Mouse (Mus musculus) adrenal gland, postnatal 10 days (tissue): ENCODE data around the gene Klf11. TPM values are rescaled to one million over a fixed set of nuclear protein-coding genes. Genes with fewer than 3 reads are reported as not detected.
"Not testable (repeated sequence)": the region's sequence is repeated elsewhere in the genome, so short reads cannot be mapped to it uniquely, and the experiment has no call there.

Source experiments
- DNase-seq: peaks from one replicate; pipeline ENCODE4 v3.0.0; 2021; ENCODE audit warnings: mixed read lengths
- total RNA-seq, 2 experiments: library from RNA; stranded (reverse); gene quantifications; 2 replicates each; pipeline ENCODE4 v1.2.3; 2021

Klf11 gene
- total RNA-seq, 2 experiments from 2014 or later: 20.5 to 21.4 TPM

- DNase-seq: no peak
Measured at GRCm38 (mm10) chr12:24654065-24654862, 3.2 kb downstream of the Klf11 start.

GRCm38 (mm10) chr12:24656436-24656835 lies 5.4 kb downstream of the Klf11 start:
- no peak for DNase-seq

GRCm38 (mm10) chr12:24658998-24659397 lies 7.9 kb downstream of the Klf11 start:
- DNase-seq: no peak

DNA sequence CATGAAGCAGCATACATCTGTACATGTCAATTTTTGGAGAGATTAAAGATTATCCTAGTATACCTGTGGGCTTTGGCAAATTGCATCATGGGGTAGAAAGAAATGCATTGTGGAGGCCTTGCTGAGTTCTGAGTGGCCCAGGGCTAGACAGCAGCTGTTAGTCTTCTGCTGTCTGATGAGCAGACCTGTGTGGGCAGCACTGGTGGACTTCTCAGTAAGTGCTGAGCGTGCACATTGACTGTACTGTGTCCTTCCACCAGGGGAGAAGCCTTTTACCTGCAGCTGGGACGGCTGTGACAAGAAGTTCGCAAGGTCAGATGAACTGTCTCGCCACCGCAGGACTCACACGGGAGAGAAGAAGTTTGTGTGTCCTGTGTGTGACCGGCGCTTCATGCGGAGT lies 8.8 kb downstream of the Klf11 start:
- no peak for DNase-seq

DNA sequence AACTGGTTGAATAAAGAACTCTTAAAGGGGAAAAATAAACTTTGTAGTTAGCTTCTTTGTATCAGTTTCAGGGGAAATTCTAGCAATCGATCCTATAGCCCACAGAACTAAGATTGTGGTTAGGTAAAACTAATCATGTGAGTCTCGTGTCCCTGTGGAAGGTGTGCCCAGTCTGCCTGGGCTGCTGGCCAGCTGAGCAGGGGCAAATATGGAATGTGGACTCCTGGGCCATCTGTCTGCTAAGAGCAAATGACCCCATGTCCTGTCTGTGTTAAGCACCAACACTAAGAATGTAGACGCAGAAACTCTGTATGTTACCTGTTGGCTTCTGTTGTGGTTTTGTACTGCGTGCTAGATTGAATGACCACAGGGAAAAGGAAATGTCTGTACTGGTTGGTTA lies 10.0 kb downstream of the Klf11 start:
- no peak for DNase-seq

DNA sequence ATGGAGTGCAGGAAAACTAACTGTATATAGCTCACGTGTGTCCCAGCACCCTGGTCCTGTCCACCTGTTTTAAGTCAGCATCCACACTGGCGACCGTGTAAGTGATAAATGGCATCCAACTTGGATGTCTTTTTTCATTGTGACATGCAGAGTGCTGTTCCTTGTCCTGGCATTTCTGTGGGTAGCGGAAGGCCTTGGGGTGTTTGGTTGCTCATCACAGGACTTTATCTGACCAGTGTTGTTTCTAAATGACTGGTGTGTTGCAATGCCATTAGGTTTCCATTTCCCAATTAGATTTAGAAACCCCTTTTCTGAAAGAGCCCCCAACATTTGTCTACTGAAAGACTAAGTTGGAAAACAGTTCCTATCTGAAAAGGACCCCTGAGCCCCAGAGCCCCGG lies 11.1 kb downstream of the Klf11 start:
- DNase-seq: no peak

GRCm38 (mm10) chr12:24680096-24680491 lies 29.0 kb downstream of the Klf11 start:
- no peak for DNase-seq

GRCm38 (mm10) chr12:24680492-24681285 lies 29.6 kb downstream of the Klf11 start:
- DNase-seq: peak; percentile 48

GRCm38 (mm10) chr12:24681286-24682023 lies 30.4 kb downstream of the Klf11 start, which contains the start of gene Cys1:
Cys1 (minus strand) TSS chr12:24681813.
- peak; percentile 51 for DNase-seq

- peak; percentile 39 for DNase-seq
Measured at GRCm38 (mm10) chr12:24682563-24682962, 31.5 kb downstream of the Klf11 start.

- no peak for DNase-seq
Measured at GRCm38 (mm10) chr12:24683461-24683860, 32.4 kb downstream of the Klf11 start.

DNA sequence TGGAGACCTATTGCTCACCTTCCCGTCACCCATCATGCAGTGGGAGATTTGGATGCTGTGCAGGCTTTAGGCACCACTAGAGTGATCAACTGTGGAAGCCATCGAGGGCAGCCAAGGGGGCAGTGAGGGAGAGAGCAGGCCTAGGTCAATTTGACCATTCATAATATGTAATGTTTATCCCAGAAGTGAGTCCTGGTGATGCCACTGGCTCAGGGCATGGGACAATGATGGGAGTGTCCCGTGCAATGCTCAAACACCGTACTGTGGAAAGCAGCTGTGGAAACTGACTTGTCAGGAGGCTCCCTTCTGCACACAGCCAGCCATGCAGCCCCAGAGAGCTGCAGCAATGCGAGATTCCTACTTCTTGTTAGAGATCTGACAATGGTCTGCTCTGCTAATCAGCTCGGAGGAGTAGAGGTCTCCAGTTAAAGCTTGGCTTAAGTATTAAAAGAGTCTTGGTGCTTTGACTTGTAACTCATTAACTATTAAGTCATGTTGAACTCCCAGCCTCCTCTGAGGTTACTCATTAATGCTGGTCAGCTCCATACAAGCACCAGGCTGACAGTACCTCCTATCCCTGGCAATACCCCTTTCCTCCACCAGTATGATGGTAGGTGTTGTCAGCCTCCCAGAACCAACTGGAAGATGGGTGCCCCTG lies 35.1 kb downstream of the Klf11 start:
- no peak for DNase-seq

DNA sequence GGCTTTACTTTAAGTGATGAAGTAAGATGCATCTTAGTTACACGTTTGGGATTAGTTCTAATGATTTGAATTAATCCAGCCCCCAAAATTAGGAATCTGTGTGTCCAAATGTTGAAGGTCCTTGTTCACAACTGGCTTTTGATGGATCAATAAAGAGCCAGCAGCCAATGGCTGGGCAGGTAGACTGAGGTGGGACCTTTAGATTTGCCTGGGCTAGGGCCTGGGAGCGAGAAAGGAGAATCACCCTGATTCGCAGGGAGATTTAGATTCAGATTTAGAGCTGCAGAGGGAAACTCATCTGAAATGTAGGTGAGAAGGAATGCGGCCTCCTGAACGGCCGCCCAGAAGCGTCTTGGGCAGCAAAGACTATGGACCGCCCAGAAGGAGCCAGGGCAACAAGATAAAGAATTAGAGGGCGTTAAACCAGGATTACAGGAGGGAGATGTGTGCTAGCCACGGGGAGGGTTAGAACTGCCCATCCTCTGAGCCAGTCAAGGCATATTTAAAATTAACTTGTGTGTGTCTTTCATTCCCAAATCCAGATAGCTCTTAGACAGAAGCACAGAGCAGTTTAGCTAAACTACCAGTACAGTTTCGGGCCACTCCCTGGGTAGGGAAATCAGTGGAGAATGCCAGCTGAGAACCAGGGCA lies 35.7 kb downstream of the Klf11 start:
- no peak for DNase-seq

GRCm38 (mm10) chr12:24690351-24690750 lies 39.3 kb downstream of the Klf11 start:
- DNase-seq: no peak

- peak; percentile 90 for DNase-seq
Measured at GRCm38 (mm10) chr12:24696500-24697483, 45.7 kb downstream of the Klf11 start.

GRCm38 (mm10) chr12:24697484-24698204 lies 46.6 kb downstream of the Klf11 start:
- DNase-seq: no peak

- DNase-seq: no peak
Measured at GRCm38 (mm10) chr12:24698514-24698913, 47.4 kb downstream of the Klf11 start.

GRCm38 (mm10) chr12:24699578-24699977 lies 48.5 kb downstream of the Klf11 start:
- no peak for DNase-seq

DNA sequence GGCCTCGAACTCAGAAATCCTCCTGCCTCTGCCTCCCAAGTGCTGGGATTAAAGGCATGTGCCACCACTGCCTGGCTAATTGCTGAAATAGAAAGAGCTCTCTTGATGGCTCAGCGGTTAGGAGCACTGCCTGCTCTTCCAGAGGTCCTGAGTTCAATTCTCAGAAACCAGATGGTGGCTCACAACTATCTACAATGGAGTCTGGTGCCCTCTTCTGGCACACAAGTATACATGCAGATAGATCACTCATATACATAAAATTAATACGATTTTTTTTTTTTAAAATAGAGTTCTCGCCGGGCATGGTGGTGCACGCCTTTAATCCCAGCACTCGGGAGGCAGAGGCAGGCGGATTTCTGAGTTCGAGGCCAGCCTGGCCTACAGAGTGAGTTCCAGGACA lies 50.5 kb downstream of the Klf11 start:
- DNase-seq: not testable (repeated sequence)

- DNase-seq: no peak
Measured at GRCm38 (mm10) chr12:24703013-24703412, 51.9 kb downstream of the Klf11 start.
